Mouse (Mus musculus): ENCODE results near the gene Scn4b. TPM values are rescaled to one million over a fixed set of nuclear protein-coding genes. Genes with fewer than 3 reads are reported as not detected.

Gene Scn4b
- polyA plus RNA-seq, 1 experiment from 2014 or later: 1.0 TPM

- Histone ChIP-seq H3K4me1 (ENCODE audit: insufficient read depth, low read length) (peaks cover 9% of the 10 kb centered on the region), H3K27ac (ENCODE audit: low read length) (no peak overlapping the region), H3K4me2 (replicated peaks; ENCODE audit: low read depth, low read length) (peak overlapping the region; percentile 57), H3K9me3 (ENCODE audit: low read length) (no peaks in the 10 kb centered on the region), H3K4me3 (ENCODE audit: low read length) (peak overlapping the region; percentile 42), H3K27me3 (ENCODE audit: insufficient read depth, low read length) (peaks cover 3% of the 10 kb centered on the region; the same call in 1 of the 2 replicates), H3K9ac (replicated peaks; ENCODE audit: low read length) (peak overlapping the region; percentile 39), H3K36me3 (ENCODE audit: insufficient read depth, low read length) (no peaks in the 10 kb centered on the region)
- peak; percentile 74 for ATAC-seq (ENCODE audit: low FRiP score, low TSS enrichment)
- 3% methylated on average over 14 of the region's 14 CpGs for WGBS
Measured at GRCm38 (mm10) chr9:45115706-45116105, 22.5 kb upstream of the Scn4b start.

GRCm38 (mm10) chr9:45116819-45117218 lies 21.4 kb upstream of the Scn4b start:
- no peak overlapping the region for H3K27ac ChIP-seq (ENCODE audit: low read length)
- no peaks in the 10 kb centered on the region for H3K36me3 ChIP-seq (ENCODE audit: insufficient read depth, low read length)
- H3K4me2 ChIP-seq (replicated peaks; ENCODE audit: low read depth, low read length): no peak overlapping the region
- H3K9ac ChIP-seq (replicated peaks; ENCODE audit: low read length): no peak overlapping the region
- peaks cover 3% of the 10 kb centered on the region; the same call in 1 of the 2 replicates for H3K27me3 ChIP-seq (ENCODE audit: insufficient read depth, low read length)
- H3K9me3 ChIP-seq (ENCODE audit: low read length): no peaks in the 10 kb centered on the region
- no peak overlapping the region for H3K4me3 ChIP-seq (ENCODE audit: low read length)
- WGBS: 63% methylated on average over 9 of the region's 9 CpGs
- no peak for ATAC-seq (ENCODE audit: low FRiP score, low TSS enrichment)
- H3K4me1 ChIP-seq (ENCODE audit: insufficient read depth, low read length): peaks cover 10% of the 10 kb centered on the region

- Histone ChIP-seq H3K9ac (replicated peaks; ENCODE audit: low read length) (peak within 1 kb of the TSS; percentile 78), H3K4me2 (replicated peaks; ENCODE audit: low read depth, low read length) (peak within 1 kb of the TSS; percentile 63), H3K27me3 (ENCODE audit: insufficient read depth, low read length) (peaks cover 3% of the 10 kb centered on the region; the same call in 1 of the 2 replicates), H3K4me3 (ENCODE audit: low read length) (peak within 1 kb of the TSS; percentile 65), H3K4me1 (ENCODE audit: insufficient read depth, low read length) (peaks cover 16% of the 10 kb centered on the region), H3K9me3 (ENCODE audit: low read length) (no peaks in the 10 kb centered on the region), H3K36me3 (ENCODE audit: insufficient read depth, low read length) (no peaks in the 10 kb centered on the region), H3K27ac (ENCODE audit: low read length) (peak within 1 kb of the TSS; percentile 77)
- peak; percentile 30; the same call in 1 of the 2 replicates for ATAC-seq (ENCODE audit: low FRiP score, low TSS enrichment)
- WGBS: 2% methylated on average over 13 of the region's 13 CpGs
Measured at GRCm38 (mm10) chr9:45117741-45118431, 20.3 kb upstream of the Scn4b start, which contains the start of gene Scn2b. Gene Scn2b, plus strand, starts transcription at chr9:45117782.

- Histone ChIP-seq H3K9ac (replicated peaks; ENCODE audit: low read length) (peak overlapping the region; percentile 78), H3K4me1 (ENCODE audit: insufficient read depth, low read length) (peaks cover 16% of the 10 kb centered on the region), H3K27me3 (ENCODE audit: insufficient read depth, low read length) (peaks cover 3% of the 10 kb centered on the region; the same call in 1 of the 2 replicates), H3K4me3 (ENCODE audit: low read length) (peak overlapping the region; percentile 65), H3K36me3 (ENCODE audit: insufficient read depth, low read length) (no peaks in the 10 kb centered on the region), H3K27ac (ENCODE audit: low read length) (no peak overlapping the region), H3K4me2 (replicated peaks; ENCODE audit: low read depth, low read length) (peak overlapping the region; percentile 63), H3K9me3 (ENCODE audit: low read length) (no peaks in the 10 kb centered on the region)
- no peak for ATAC-seq (ENCODE audit: low FRiP score, low TSS enrichment)
- WGBS: 20% methylated on average over 10 of the region's 10 CpGs
Measured at GRCm38 (mm10) chr9:45118552-45118951, 19.6 kb upstream of the Scn4b start.

GRCm38 (mm10) chr9:45119316-45119953 lies 18.8 kb upstream of the Scn4b start:
- no peak overlapping the region for H3K4me3 ChIP-seq (ENCODE audit: low read length)
- no peak overlapping the region for H3K9ac ChIP-seq (replicated peaks; ENCODE audit: low read length)
- H3K4me1 ChIP-seq (ENCODE audit: insufficient read depth, low read length): peaks cover 16% of the 10 kb centered on the region
- no peaks in the 10 kb centered on the region for H3K36me3 ChIP-seq (ENCODE audit: insufficient read depth, low read length)
- peak overlapping the region; percentile 63; the same call in 1 of the 2 replicates for H3K4me2 ChIP-seq (replicated peaks; ENCODE audit: low read depth, low read length)
- no peaks in the 10 kb centered on the region for H3K9me3 ChIP-seq (ENCODE audit: low read length)
- WGBS: 95% methylated on average over 8 of the region's 8 CpGs
- peaks cover 3% of the 10 kb centered on the region; the same call in 1 of the 2 replicates for H3K27me3 ChIP-seq (ENCODE audit: insufficient read depth, low read length)
- H3K27ac ChIP-seq (ENCODE audit: low read length): no peak overlapping the region
- no peak for ATAC-seq (ENCODE audit: low FRiP score, low TSS enrichment)

GRCm38 (mm10) chr9:45119954-45120530 lies 18.2 kb upstream of the Scn4b start:
- H3K9ac ChIP-seq (replicated peaks; ENCODE audit: low read length): no peak overlapping the region
- no peak overlapping the region for H3K27ac ChIP-seq (ENCODE audit: low read length)
- WGBS: 89% methylated on average over 14 of the region's 14 CpGs
- H3K4me3 ChIP-seq (ENCODE audit: low read length): no peak overlapping the region
- no peak for ATAC-seq (ENCODE audit: low FRiP score, low TSS enrichment)
- H3K9me3 ChIP-seq (ENCODE audit: low read length): no peaks in the 10 kb centered on the region
- H3K4me1 ChIP-seq (ENCODE audit: insufficient read depth, low read length): peaks cover 16% of the 10 kb centered on the region
- H3K27me3 ChIP-seq (ENCODE audit: insufficient read depth, low read length): peaks cover 3% of the 10 kb centered on the region; the same call in 1 of the 2 replicates
- H3K36me3 ChIP-seq (ENCODE audit: insufficient read depth, low read length): no peaks in the 10 kb centered on the region
- no peak overlapping the region for H3K4me2 ChIP-seq (replicated peaks; ENCODE audit: low read depth, low read length)

GRCm38 (mm10) chr9:45120567-45120966 lies 17.6 kb upstream of the Scn4b start:
- Histone ChIP-seq H3K27me3 (ENCODE audit: insufficient read depth, low read length) (peaks cover 3% of the 10 kb centered on the region; the same call in 1 of the 2 replicates), H3K9me3 (ENCODE audit: low read length) (no peaks in the 10 kb centered on the region), H3K4me1 (ENCODE audit: insufficient read depth, low read length) (peaks cover 16% of the 10 kb centered on the region), H3K36me3 (ENCODE audit: insufficient read depth, low read length) (no peaks in the 10 kb centered on the region), H3K9ac (replicated peaks; ENCODE audit: low read length) (no peak overlapping the region), H3K4me3 (ENCODE audit: low read length) (no peak overlapping the region), H3K27ac (ENCODE audit: low read length) (no peak overlapping the region), H3K4me2 (replicated peaks; ENCODE audit: low read depth, low read length) (no peak overlapping the region)
- 91% methylated on average over 6 of the region's 6 CpGs for WGBS
- no peak for ATAC-seq (ENCODE audit: low FRiP score, low TSS enrichment)

- H3K9ac ChIP-seq (replicated peaks; ENCODE audit: low read length): no peak overlapping the region
- ATAC-seq (ENCODE audit: low FRiP score, low TSS enrichment): no peak
- H3K36me3 ChIP-seq (ENCODE audit: insufficient read depth, low read length): no peaks in the 10 kb centered on the region
- H3K27ac ChIP-seq (ENCODE audit: low read length): no peak overlapping the region
- no peak overlapping the region for H3K4me3 ChIP-seq (ENCODE audit: low read length)
- peaks cover 3% of the 10 kb centered on the region; the same call in 1 of the 2 replicates for H3K27me3 ChIP-seq (ENCODE audit: insufficient read depth, low read length)
- peaks cover 16% of the 10 kb centered on the region for H3K4me1 ChIP-seq (ENCODE audit: insufficient read depth, low read length)
- WGBS: 59% methylated on average over 6 of the region's 6 CpGs
- no peaks in the 10 kb centered on the region for H3K9me3 ChIP-seq (ENCODE audit: low read length)
- no peak overlapping the region for H3K4me2 ChIP-seq (replicated peaks; ENCODE audit: low read depth, low read length)
Measured at GRCm38 (mm10) chr9:45121001-45121400, 17.2 kb upstream of the Scn4b start.

GRCm38 (mm10) chr9:45121769-45122168 lies 16.4 kb upstream of the Scn4b start:
- Histone ChIP-seq H3K27me3 (ENCODE audit: insufficient read depth, low read length) (no peaks in the 10 kb centered on the region; the same call in 1 of the 2 replicates), H3K4me3 (ENCODE audit: low read length) (peak overlapping the region; percentile 25), H3K27ac (ENCODE audit: low read length) (no peak overlapping the region), H3K4me1 (ENCODE audit: insufficient read depth, low read length) (peaks cover 16% of the 10 kb centered on the region), H3K4me2 (replicated peaks; ENCODE audit: low read depth, low read length) (peak overlapping the region; percentile 43), H3K36me3 (ENCODE audit: insufficient read depth, low read length) (no peaks in the 10 kb centered on the region), H3K9ac (replicated peaks; ENCODE audit: low read length) (peak overlapping the region; percentile 50), H3K9me3 (ENCODE audit: low read length) (no peaks in the 10 kb centered on the region)
- peak; percentile 43; the same call in 1 of the 2 replicates for ATAC-seq (ENCODE audit: low FRiP score, low TSS enrichment)
- 2% methylated on average over 10 of the region's 10 CpGs for WGBS

Data from kidney, embryonic 16.5 days (tissue).